Comparison of ENCODE assay signal across 17 mouse cellular contexts in genomic region chr9:113156707-113157106, GRCm38 (mm10).
DNase-seq lines count a peak whose midpoint lies in the region; ATAC-seq and TF ChIP-seq lines count a peak whose summit lies in the region.
"Had no signal": no experiment of that assay in that cellular context is flagged by ENCODE, and none has a peak within 500 bp of the region (broad histone marks: within the 10 kb centered on the region; RNA-seq: fewer than 3 reads in every experiment).

No protein-coding gene starts in this region.

- no peak overlapping the region for H3K4me3 ChIP-seq in forebrain, embryonic 11.5 days (ENCODE audit: low read depth, low read length)
- no peak overlapping the region for H3K4me3 ChIP-seq in forebrain, embryonic 12.5 days (replicated peaks)
- H3K4me3 ChIP-seq in kidney, postnatal 0 days (replicated peaks; ENCODE audit: low read depth, low read length) = no peak overlapping the region
- no peak overlapping the region for H3K4me3 ChIP-seq in kidney, embryonic 15.5 days (replicated peaks)
- no peak overlapping the region for H3K4me3 ChIP-seq in midbrain, embryonic 15.5 days
- H3K4me3 ChIP-seq: heart, embryonic 12.5 days; hindbrain, embryonic 12.5 days; limb, embryonic 15.5 days; midbrain, embryonic 12.5 days had no signal

- H3K27ac ChIP-seq in forebrain, embryonic 11.5 days (ENCODE audit: low read depth, low read length) = no peak overlapping the region
- H3K27ac ChIP-seq in forebrain, embryonic 12.5 days = no peak overlapping the region
- H3K27ac ChIP-seq in kidney, postnatal 0 days = no peak overlapping the region
- H3K27ac ChIP-seq in kidney, embryonic 15.5 days = no peak overlapping the region
- H3K27ac ChIP-seq in midbrain, embryonic 15.5 days = no peak overlapping the region
- H3K27ac ChIP-seq: hindbrain, embryonic 12.5 days; limb, embryonic 15.5 days; midbrain, embryonic 12.5 days had no signal

- H3K9ac ChIP-seq in forebrain, embryonic 11.5 days (ENCODE audit: low read length) = no peak overlapping the region
- no peak overlapping the region for H3K9ac ChIP-seq in forebrain, embryonic 12.5 days
- no peak overlapping the region for H3K9ac ChIP-seq in kidney, postnatal 0 days (ENCODE audit: low read depth, low read length)
- no peak overlapping the region for H3K9ac ChIP-seq in kidney, embryonic 15.5 days
- H3K9ac ChIP-seq in midbrain, embryonic 15.5 days = no peak overlapping the region
- H3K9ac ChIP-seq: heart, embryonic 12.5 days; hindbrain, embryonic 12.5 days; limb, embryonic 15.5 days; midbrain, embryonic 12.5 days had no signal

- no peaks in the 10 kb centered on the region for H3K27me3 ChIP-seq in forebrain, embryonic 11.5 days (ENCODE audit: control insufficient read depth, insufficient read depth, low read length)
- H3K27me3 ChIP-seq in forebrain, embryonic 12.5 days = no peaks in the 10 kb centered on the region
- H3K27me3 ChIP-seq in kidney, postnatal 0 days (ENCODE audit: insufficient read depth, low read length) = no peaks in the 10 kb centered on the region
- no peaks in the 10 kb centered on the region for H3K27me3 ChIP-seq in kidney, embryonic 15.5 days
- no peaks in the 10 kb centered on the region for H3K27me3 ChIP-seq in midbrain, embryonic 15.5 days (replicated peaks)
- H3K27me3 ChIP-seq: heart, embryonic 12.5 days; hindbrain, embryonic 12.5 days; limb, embryonic 15.5 days; midbrain, embryonic 12.5 days had no signal

- H3K9me3 ChIP-seq in forebrain, embryonic 11.5 days (ENCODE audit: control insufficient read depth, low read length) = no peaks in the 10 kb centered on the region
- H3K9me3 ChIP-seq in forebrain, embryonic 12.5 days = no peaks in the 10 kb centered on the region
- H3K9me3 ChIP-seq in kidney, postnatal 0 days (replicated peaks; ENCODE audit: low read length) = no peaks in the 10 kb centered on the region
- no peaks in the 10 kb centered on the region for H3K9me3 ChIP-seq in kidney, embryonic 15.5 days (replicated peaks)
- no peaks in the 10 kb centered on the region for H3K9me3 ChIP-seq in midbrain, embryonic 15.5 days
- H3K9me3 ChIP-seq: heart, embryonic 12.5 days; hindbrain, embryonic 12.5 days; limb, embryonic 15.5 days; midbrain, embryonic 12.5 days had no signal

- no peaks in the 10 kb centered on the region for H3K36me3 ChIP-seq in forebrain, embryonic 11.5 days (ENCODE audit: control insufficient read depth, insufficient read depth, low read length)
- no peaks in the 10 kb centered on the region for H3K36me3 ChIP-seq in forebrain, embryonic 12.5 days (replicated peaks)
- no peaks in the 10 kb centered on the region for H3K36me3 ChIP-seq in kidney, postnatal 0 days (ENCODE audit: insufficient read depth, low read length)
- H3K36me3 ChIP-seq in kidney, embryonic 15.5 days = no peaks in the 10 kb centered on the region
- H3K36me3 ChIP-seq in midbrain, embryonic 15.5 days (replicated peaks) = no peaks in the 10 kb centered on the region
- H3K36me3 ChIP-seq: heart, embryonic 12.5 days; hindbrain, embryonic 12.5 days; limb, embryonic 15.5 days; midbrain, embryonic 12.5 days had no signal

- no peak for ATAC-seq in forebrain, embryonic 11.5 days (replicated peaks; ENCODE audit: low FRiP score)
- no peak for ATAC-seq in forebrain, embryonic 12.5 days (ENCODE audit: low FRiP score)
- ATAC-seq in kidney, postnatal 0 days (replicated peaks; ENCODE audit: low FRiP score, low read depth) = no peak
- no peak for ATAC-seq in kidney, embryonic 15.5 days (replicated peaks; ENCODE audit: low FRiP score)
- no peak for ATAC-seq in inflammation-experienced regulatory T-cells, adult 6 months
- ATAC-seq in midbrain, embryonic 15.5 days (replicated peaks) = no peak

- 63% methylated on average over 3 of the region's 3 CpGs for WGBS in forebrain, embryonic 11.5 days
- WGBS in forebrain, embryonic 12.5 days = 69% methylated on average over 3 of the region's 3 CpGs
- 69% methylated on average over 3 of the region's 3 CpGs for WGBS in kidney, postnatal 0 days
- WGBS in kidney, embryonic 15.5 days = 64% methylated on average over 3 of the region's 3 CpGs
- WGBS in midbrain, embryonic 15.5 days = 59% methylated on average over 3 of the region's 3 CpGs

- peak; percentile 52 for DNase-seq in forebrain, embryonic 11.5 days (ENCODE audit: low spot score)
- DNase-seq in kidney, postnatal 0 days (ENCODE audit: low spot score) = no peak
- peak; percentile 47 for DNase-seq in right cerebral cortex, postnatal 14 days
- no peak for DNase-seq in right cerebral cortex, adult 2 months (ENCODE audit: low spot score in 2 of 2)
- DNase-seq: adrenal gland, adult 2 months; B cell, adult 2 months; kidney, adult 9 months; lung, postnatal 36 days; thymus, adult 2 months had no signal

- TF ChIP-seq CTCF in kidney, postnatal 0 days (IDR thresholded peaks at IDR 0.05; ENCODE audit: low read depth) = peak; percentile 51; the same call in 1 of the 2 replicates

- no peak overlapping the region for H3K4me2 ChIP-seq in forebrain, embryonic 11.5 days (ENCODE audit: low read depth, low read length, severe bottlenecking)
- H3K4me2 ChIP-seq in forebrain, embryonic 12.5 days = no peak overlapping the region
- no peak overlapping the region for H3K4me2 ChIP-seq in kidney, postnatal 0 days (ENCODE audit: low read length)
- H3K4me2 ChIP-seq in kidney, embryonic 15.5 days = no peak overlapping the region
- no peak overlapping the region for H3K4me2 ChIP-seq in midbrain, embryonic 15.5 days
- H3K4me2 ChIP-seq: heart, embryonic 12.5 days; hindbrain, embryonic 12.5 days; limb, embryonic 15.5 days; midbrain, embryonic 12.5 days had no signal

- no peaks in the 10 kb centered on the region for H3K4me1 ChIP-seq in forebrain, embryonic 11.5 days (replicated peaks; ENCODE audit: control insufficient read depth, insufficient read depth, low read length)
- no peaks in the 10 kb centered on the region for H3K4me1 ChIP-seq in forebrain, embryonic 12.5 days
- H3K4me1 ChIP-seq in kidney, postnatal 0 days (replicated peaks; ENCODE audit: insufficient read depth, low read length) = no peaks in the 10 kb centered on the region
- H3K4me1 ChIP-seq in kidney, embryonic 15.5 days = no peaks in the 10 kb centered on the region
- H3K4me1 ChIP-seq in midbrain, embryonic 15.5 days = peaks cover 3% of the 10 kb centered on the region; the same call in 1 of the 2 replicates
- H3K4me1 ChIP-seq: hindbrain, embryonic 12.5 days; midbrain, embryonic 12.5 days had no signal

Comparison
In these comparisons a context has a peak if more than half of its experiments do, and no peak if none do; other contexts are left out.
1. DNase-seq: peak in forebrain, embryonic 11.5 days (single experiment) and right cerebral cortex, postnatal 14 days (single experiment); none in kidney, postnatal 0 days (single experiment) and right cerebral cortex, adult 2 months (0 of 2).